Mouse (Mus musculus): Measurements from ENCODE around the gene Zdhhc19.

The Zdhhc19 gene

GRCm38 (mm10) chr16:32513948-32514347 is 17.9 kb downstream of the Zdhhc19 start:
- DNase-seq (ENCODE audit: low spot score in 2 of 2): peak in 1 of 2 experiments; percentile 9

- DNase-seq (ENCODE audit: low spot score in 2 of 2): peak; percentile 61 to 63
Measured at GRCm38 (mm10) chr16:32516006-32516962, 20.2 kb downstream of the Zdhhc19 start.

- peak; percentile 8 to 11 for DNase-seq (ENCODE audit: low spot score in 2 of 2)
Measured at GRCm38 (mm10) chr16:32517785-32518481, 21.9 kb downstream of the Zdhhc19 start.

- DNase-seq (ENCODE audit: low spot score in 2 of 2): peak; percentile 42 to 64
Measured at GRCm38 (mm10) chr16:32519656-32520371, 23.7 kb downstream of the Zdhhc19 start.

- DNase-seq (ENCODE audit: low spot score in 2 of 2): peak in 1 of 2 experiments; percentile 76
Measured at GRCm38 (mm10) chr16:32520372-32520748, 24.3 kb downstream of the Zdhhc19 start.

- no peak for DNase-seq (ENCODE audit: low spot score in 2 of 2)
Measured at GRCm38 (mm10) chr16:32522578-32523194, 26.6 kb downstream of the Zdhhc19 start.

GRCm38 (mm10) chr16:32523462-32524243 is 27.6 kb downstream of the Zdhhc19 start:
- DNase-seq (ENCODE audit: low spot score in 2 of 2): peak in 1 of 2 experiments; percentile 30

GRCm38 (mm10) chr16:32524244-32524615 is 28.2 kb downstream of the Zdhhc19 start:
- DNase-seq (ENCODE audit: low spot score in 2 of 2): peak in 1 of 2 experiments; percentile 23

- DNase-seq (ENCODE audit: low spot score in 2 of 2): no peak
Measured at GRCm38 (mm10) chr16:32526906-32527305, 30.8 kb downstream of the Zdhhc19 start.

GRCm38 (mm10) chr16:32532878-32533826 is 37.1 kb downstream of the Zdhhc19 start:
- DNase-seq (ENCODE audit: low spot score in 2 of 2): no peak

GRCm38 (mm10) chr16:32535157-32535751 is 39.2 kb downstream of the Zdhhc19 start:
- DNase-seq (ENCODE audit: low spot score in 2 of 2): no peak

GRCm38 (mm10) chr16:32537867-32538660 is 42.0 kb downstream of the Zdhhc19 start:
- DNase-seq (ENCODE audit: low spot score in 2 of 2): no peak

GRCm38 (mm10) chr16:32538761-32539255 is 42.7 kb downstream of the Zdhhc19 start:
- no peak for DNase-seq (ENCODE audit: low spot score in 2 of 2)

GRCm38 (mm10) chr16:32541338-32542179 is 45.5 kb downstream of the Zdhhc19 start:
- no peak for DNase-seq (ENCODE audit: low spot score in 2 of 2)

- DNase-seq (ENCODE audit: low spot score in 2 of 2): no peak
Measured at GRCm38 (mm10) chr16:32543422-32543821, 47.4 kb downstream of the Zdhhc19 start.

GRCm38 (mm10) chr16:32547156-32548068 is 51.3 kb downstream of the Zdhhc19 start:
- DNase-seq (ENCODE audit: low spot score in 2 of 2): peak in 1 of 2 experiments; percentile 42

Measured in spleen, postnatal 10 days (tissue).